Mouse (Mus musculus): ENCODE data around the gene Rnf223. TPM values are rescaled to one million over a fixed set of nuclear protein-coding genes. Genes with fewer than 3 reads are reported as not detected.
"Not testable (repeated sequence)": the region's sequence is repeated elsewhere in the genome, so short reads cannot be mapped to it uniquely, and the experiment has no call there.

The Rnf223 gene
- polyA plus RNA-seq, 1 experiment from 2014 or later: 0.19 TPM

DNA sequence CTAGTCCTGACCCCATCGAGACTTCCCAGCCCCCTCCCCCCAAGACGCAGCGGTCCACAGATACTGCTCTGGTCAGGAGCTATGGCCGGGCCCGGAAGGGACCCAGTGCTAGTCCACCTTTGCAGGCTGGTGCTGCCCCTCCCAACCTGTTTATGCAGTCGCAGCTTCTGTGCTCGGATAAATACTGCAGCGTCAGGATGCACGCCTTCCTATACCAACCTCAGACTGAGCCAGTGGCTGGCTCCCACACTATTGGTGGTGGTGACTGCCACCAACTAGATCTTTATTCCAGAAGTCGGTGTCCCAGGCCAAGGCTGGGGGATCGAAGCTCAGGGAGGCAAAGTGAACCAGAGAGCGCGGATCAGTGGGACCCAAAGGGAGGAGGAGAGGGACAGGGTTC lies 4.8 kb downstream of the Rnf223 start:
- no peak for ATAC-seq (ENCODE audit: insufficient number of reproducible peaks, insufficient read depth, low FRiP score, low read depth)
- Histone ChIP-seq H3K9ac (replicated peaks; ENCODE audit: low read depth, low read length) (no peak overlapping the region), H3K27me3 (ENCODE audit: control insufficient read depth, insufficient read depth, low read length) (no peaks in the 10 kb centered on the region), H3K9me3 (ENCODE audit: control insufficient read depth, low read depth, low read length) (peaks cover 3% of the 10 kb centered on the region; the same call in 1 of the 2 replicates), H3K36me3 (ENCODE audit: control insufficient read depth, insufficient read depth, low read length) (no peaks in the 10 kb centered on the region), H3K4me1 (ENCODE audit: control insufficient read depth, insufficient read depth, low read length) (no peaks in the 10 kb centered on the region), H3K4me3 (ENCODE audit: low read depth, low read length) (no peak overlapping the region), H3K27ac (ENCODE audit: low read length) (no peak overlapping the region), H3K4me2 (replicated peaks; ENCODE audit: low read depth, low read length) (no peak overlapping the region)
- 90% methylated on average over 13 of the region's 13 CpGs for WGBS

DNA sequence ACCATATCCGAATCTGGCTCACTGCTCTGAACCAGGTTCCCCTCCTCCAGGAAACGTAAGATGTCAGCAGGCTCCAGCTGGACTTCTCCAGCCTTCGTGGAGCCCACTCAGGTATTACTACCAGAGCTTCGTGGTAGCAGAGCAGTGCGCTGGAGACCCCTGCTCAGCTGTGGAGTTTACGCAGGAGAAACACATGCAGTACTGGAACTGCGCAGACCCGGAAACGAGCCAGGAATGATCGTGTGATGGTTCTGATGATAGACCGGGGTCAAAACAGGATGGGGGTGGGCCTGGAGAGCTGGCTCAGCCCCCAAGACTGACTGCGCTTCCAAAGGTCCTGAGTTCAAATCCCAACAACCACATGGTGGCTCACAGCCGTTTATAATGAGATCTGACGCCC lies 5.5 kb downstream of the Rnf223 start:
- Histone ChIP-seq H3K4me3 (ENCODE audit: low read depth, low read length) (no peak overlapping the region), H3K9ac (replicated peaks; ENCODE audit: low read depth, low read length) (no peak overlapping the region), H3K36me3 (ENCODE audit: control insufficient read depth, insufficient read depth, low read length) (no peaks in the 10 kb centered on the region), H3K9me3 (ENCODE audit: control insufficient read depth, low read depth, low read length) (peaks cover 3% of the 10 kb centered on the region; the same call in 1 of the 2 replicates), H3K27me3 (ENCODE audit: control insufficient read depth, insufficient read depth, low read length) (no peaks in the 10 kb centered on the region), H3K4me1 (ENCODE audit: control insufficient read depth, insufficient read depth, low read length) (no peaks in the 10 kb centered on the region), H3K4me2 (replicated peaks; ENCODE audit: low read depth, low read length) (no peak overlapping the region), H3K27ac (ENCODE audit: low read length) (no peak overlapping the region)
- no peak for ATAC-seq (ENCODE audit: insufficient number of reproducible peaks, insufficient read depth, low FRiP score, low read depth)
- WGBS: 93% methylated on average over 14 of the region's 14 CpGs

DNA sequence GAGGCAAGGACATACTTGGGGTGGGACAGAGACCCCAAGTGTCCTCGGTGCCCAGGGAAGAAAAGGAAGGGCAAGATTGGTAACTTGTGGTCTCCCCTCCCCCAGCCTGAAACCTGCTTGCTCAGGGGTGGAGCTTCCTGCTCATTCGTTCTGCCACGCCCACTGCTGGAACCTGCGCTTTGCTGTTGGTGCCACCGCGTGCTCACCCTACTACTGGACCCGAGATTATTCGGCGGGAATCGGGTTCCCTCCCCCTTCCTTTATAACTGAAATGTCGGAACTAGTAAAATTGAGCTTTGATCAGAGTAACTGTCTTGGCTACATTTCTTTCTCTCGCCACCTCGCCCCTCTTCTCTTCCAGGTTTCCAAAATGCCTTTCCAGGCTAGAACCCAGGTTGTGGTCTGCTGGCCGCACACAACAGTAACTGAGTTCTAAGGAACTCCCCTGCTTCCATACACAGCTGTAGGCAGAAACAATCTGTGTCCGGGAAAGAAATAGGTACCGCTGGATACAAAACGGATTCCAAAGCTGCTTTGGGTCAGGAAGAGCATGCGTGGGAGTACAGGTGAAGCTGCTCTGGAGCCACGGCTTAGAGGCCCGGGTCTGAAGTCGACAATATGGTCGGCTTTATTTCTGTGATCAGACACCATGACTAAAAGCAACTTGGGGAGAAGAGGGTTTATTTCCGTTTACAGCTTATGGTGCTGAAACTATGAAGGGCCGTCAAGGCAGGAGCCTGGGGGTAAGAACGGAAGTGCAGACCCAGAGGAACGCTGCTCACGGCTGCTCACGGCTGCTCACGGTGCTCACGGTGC lies 6.2 kb downstream of the Rnf223 start:
- H3K9ac ChIP-seq (replicated peaks; ENCODE audit: low read depth, low read length): no peak overlapping the region
- no peak for ATAC-seq (ENCODE audit: insufficient number of reproducible peaks, insufficient read depth, low FRiP score, low read depth)
- no peaks in the 10 kb centered on the region for H3K4me1 ChIP-seq (ENCODE audit: control insufficient read depth, insufficient read depth, low read length)
- H3K9me3 ChIP-seq (ENCODE audit: control insufficient read depth, low read depth, low read length): peaks cover 3% of the 10 kb centered on the region; the same call in 1 of the 2 replicates
- H3K36me3 ChIP-seq (ENCODE audit: control insufficient read depth, insufficient read depth, low read length): no peaks in the 10 kb centered on the region
- H3K27ac ChIP-seq (ENCODE audit: low read length): no peak overlapping the region
- no peaks in the 10 kb centered on the region for H3K27me3 ChIP-seq (ENCODE audit: control insufficient read depth, insufficient read depth, low read length)
- H3K4me3 ChIP-seq (ENCODE audit: low read depth, low read length): no peak overlapping the region
- H3K4me2 ChIP-seq (replicated peaks; ENCODE audit: low read depth, low read length): no peak overlapping the region
- WGBS: 93% methylated on average over 30 of the region's 30 CpGs

DNA sequence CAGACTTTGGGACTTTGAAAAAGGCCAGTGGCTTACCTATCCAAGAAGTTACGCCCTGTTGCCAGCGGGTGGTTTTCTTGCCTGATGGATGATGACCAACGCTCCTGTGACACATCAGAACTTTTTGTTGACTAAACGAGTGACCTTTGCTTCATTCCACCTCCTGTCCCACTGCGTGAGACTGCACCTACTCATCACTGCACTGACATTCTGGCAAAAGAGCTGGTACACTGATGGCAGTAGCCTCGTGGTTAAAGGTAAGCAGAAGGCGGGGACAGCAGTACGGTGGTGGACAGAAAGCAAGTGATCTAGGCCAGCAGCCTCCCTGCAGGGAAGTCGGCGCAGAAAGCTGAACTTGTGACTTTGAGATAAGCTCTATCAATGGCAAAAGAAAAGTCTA lies 20.6 kb downstream of the Rnf223 start:
- H3K4me2 ChIP-seq (replicated peaks; ENCODE audit: low read depth, low read length); H3K4me3 ChIP-seq (ENCODE audit: low read depth, low read length); H3K9ac ChIP-seq (replicated peaks; ENCODE audit: low read depth, low read length); H3K27me3 ChIP-seq (ENCODE audit: control insufficient read depth, insufficient read depth, low read length); H3K9me3 ChIP-seq (ENCODE audit: control insufficient read depth, low read depth, low read length); ATAC-seq (ENCODE audit: insufficient number of reproducible peaks, insufficient read depth, low FRiP score, low read depth); H3K27ac ChIP-seq (ENCODE audit: low read length); H3K36me3 ChIP-seq (ENCODE audit: control insufficient read depth, insufficient read depth, low read length); H3K4me1 ChIP-seq (ENCODE audit: control insufficient read depth, insufficient read depth, low read length): not testable (repeated sequence)
- 73% methylated on average over 10 of the region's 10 CpGs for WGBS

DNA sequence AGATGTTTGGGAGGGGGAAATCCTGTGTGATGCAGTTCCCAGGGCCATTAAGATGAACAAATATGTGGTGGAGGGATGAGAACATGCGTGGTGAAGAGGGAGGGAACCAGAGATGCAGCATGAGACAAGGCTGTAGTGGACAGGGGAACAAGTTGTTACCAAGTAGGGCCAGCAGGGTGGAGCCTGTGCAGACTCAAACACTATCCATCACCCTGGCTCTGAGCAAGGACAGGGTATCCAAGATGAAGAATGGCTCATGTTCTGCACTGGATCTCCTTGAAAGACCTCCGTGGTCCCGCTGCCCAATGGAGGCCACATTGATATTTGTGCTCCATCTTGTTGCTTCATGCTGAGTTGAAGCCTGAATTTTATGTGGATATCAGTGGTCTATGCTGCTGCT lies 24.5 kb downstream of the Rnf223 start:
- 91% methylated on average over 3 of the region's 3 CpGs for WGBS

DNA sequence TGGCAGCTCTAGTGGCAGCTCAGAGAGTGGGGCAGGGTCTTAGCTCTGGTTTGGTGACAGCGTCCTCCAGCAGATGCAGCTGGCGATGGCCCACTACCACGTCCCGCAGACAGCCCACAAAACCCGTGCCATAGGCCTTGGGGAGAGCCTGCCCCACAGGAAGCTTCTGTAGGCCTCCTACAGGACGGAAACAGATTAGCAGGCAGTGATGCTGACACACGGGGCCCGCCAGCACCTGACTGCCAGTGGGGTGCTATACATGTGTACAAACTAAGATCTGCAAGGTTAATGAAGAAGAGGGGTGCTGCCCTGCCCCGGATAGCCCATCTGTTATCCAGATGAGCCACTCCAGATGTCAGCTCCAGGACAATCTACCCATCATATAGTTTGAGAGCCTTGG lies 36.2 kb downstream of the Rnf223 start:
- WGBS: 85% methylated on average over 9 of the region's 9 CpGs
- H3K36me3 ChIP-seq (ENCODE audit: control insufficient read depth, insufficient read depth, low read length): peaks cover 73% of the 10 kb centered on the region
- no peaks in the 10 kb centered on the region; the same call in 1 of the 2 replicates for H3K9me3 ChIP-seq (ENCODE audit: control insufficient read depth, low read depth, low read length)
- H3K27ac ChIP-seq (ENCODE audit: low read length): no peak overlapping the region
- H3K4me1 ChIP-seq (ENCODE audit: control insufficient read depth, insufficient read depth, low read length): no peaks in the 10 kb centered on the region
- H3K4me3 ChIP-seq (ENCODE audit: low read depth, low read length): no peak overlapping the region
- ATAC-seq (ENCODE audit: insufficient number of reproducible peaks, insufficient read depth, low FRiP score, low read depth): no peak
- H3K9ac ChIP-seq (replicated peaks; ENCODE audit: low read depth, low read length): no peak overlapping the region
- H3K4me2 ChIP-seq (replicated peaks; ENCODE audit: low read depth, low read length): no peak overlapping the region
- H3K27me3 ChIP-seq (ENCODE audit: control insufficient read depth, insufficient read depth, low read length): no peaks in the 10 kb centered on the region

More for the DNA sequence above, 24.5 kb downstream of the Rnf223 start:
- no peak for ATAC-seq (ENCODE audit: insufficient number of reproducible peaks, insufficient read depth, low FRiP score, low read depth)
- Histone ChIP-seq H3K9me3 (ENCODE audit: control insufficient read depth, low read depth, low read length) (no peaks in the 10 kb centered on the region), H3K27ac (ENCODE audit: low read length) (no peak overlapping the region), H3K36me3 (ENCODE audit: control insufficient read depth, insufficient read depth, low read length) (no peaks in the 10 kb centered on the region), H3K27me3 (ENCODE audit: control insufficient read depth, insufficient read depth, low read length) (no peaks in the 10 kb centered on the region), H3K4me1 (ENCODE audit: control insufficient read depth, insufficient read depth, low read length) (no peaks in the 10 kb centered on the region), H3K9ac (replicated peaks; ENCODE audit: low read depth, low read length) (no peak overlapping the region), H3K4me2 (replicated peaks; ENCODE audit: low read depth, low read length) (no peak overlapping the region), H3K4me3 (ENCODE audit: low read depth, low read length) (no peak overlapping the region)

DNA sequence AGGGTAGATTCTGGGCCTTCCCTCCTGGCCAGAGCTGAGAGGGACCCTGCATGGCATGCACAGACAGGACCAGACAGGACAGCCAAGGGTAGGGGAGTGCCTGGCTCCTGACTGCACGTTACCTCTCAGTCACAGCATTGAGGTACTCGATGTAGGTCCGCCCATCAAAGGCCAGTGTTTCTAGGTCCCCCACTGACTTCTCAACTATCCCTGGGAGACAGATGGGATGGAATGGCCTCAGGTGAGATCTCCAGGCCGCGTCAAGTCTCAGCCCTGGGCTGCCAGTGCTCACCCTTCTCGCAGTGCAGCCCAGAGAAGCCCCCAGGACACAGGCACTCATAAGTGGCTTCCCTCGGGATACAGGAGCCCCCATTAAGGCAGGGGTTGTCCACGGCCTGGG lies 38.3 kb downstream of the Rnf223 start:
- Histone ChIP-seq H3K4me2 (replicated peaks; ENCODE audit: low read depth, low read length) (no peak overlapping the region), H3K36me3 (ENCODE audit: control insufficient read depth, insufficient read depth, low read length) (peaks cover 90% of the 10 kb centered on the region), H3K4me1 (ENCODE audit: control insufficient read depth, insufficient read depth, low read length) (no peaks in the 10 kb centered on the region), H3K9me3 (ENCODE audit: control insufficient read depth, low read depth, low read length) (no peaks in the 10 kb centered on the region), H3K4me3 (ENCODE audit: low read depth, low read length) (no peak overlapping the region), H3K9ac (replicated peaks; ENCODE audit: low read depth, low read length) (no peak overlapping the region), H3K27ac (ENCODE audit: low read length) (no peak overlapping the region), H3K27me3 (ENCODE audit: control insufficient read depth, insufficient read depth, low read length) (no peaks in the 10 kb centered on the region)
- ATAC-seq (ENCODE audit: insufficient number of reproducible peaks, insufficient read depth, low FRiP score, low read depth): no peak
- WGBS: 90% methylated on average over 8 of the region's 8 CpGs

DNA sequence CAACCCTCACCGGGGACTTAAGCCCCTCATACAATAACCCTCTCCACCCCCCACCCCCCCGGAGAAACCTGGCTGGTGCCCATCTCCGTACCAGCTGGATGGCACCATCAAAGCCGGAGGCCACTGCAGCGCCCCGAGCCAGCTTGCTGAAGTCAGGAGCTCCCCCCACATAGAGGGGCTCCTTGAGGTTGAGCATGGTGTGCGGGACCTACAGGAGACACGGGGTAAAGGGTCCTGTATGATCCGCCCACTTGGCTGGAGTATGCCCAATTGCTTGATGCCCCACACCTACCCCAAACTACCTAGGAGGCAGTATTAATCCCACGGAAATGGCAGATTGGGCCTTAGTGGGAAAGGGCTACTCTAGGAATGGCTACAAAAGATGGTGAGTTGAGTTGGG lies 38.8 kb downstream of the Rnf223 start:
- H3K27ac ChIP-seq (ENCODE audit: low read length): no peak overlapping the region
- WGBS: 95% methylated on average over 10 of the region's 10 CpGs
- no peak overlapping the region for H3K4me2 ChIP-seq (replicated peaks; ENCODE audit: low read depth, low read length)
- no peak overlapping the region for H3K9ac ChIP-seq (replicated peaks; ENCODE audit: low read depth, low read length)
- H3K36me3 ChIP-seq (ENCODE audit: control insufficient read depth, insufficient read depth, low read length): peaks cover 90% of the 10 kb centered on the region
- no peaks in the 10 kb centered on the region for H3K9me3 ChIP-seq (ENCODE audit: control insufficient read depth, low read depth, low read length)
- no peaks in the 10 kb centered on the region for H3K4me1 ChIP-seq (ENCODE audit: control insufficient read depth, insufficient read depth, low read length)
- ATAC-seq (ENCODE audit: insufficient number of reproducible peaks, insufficient read depth, low FRiP score, low read depth): no peak
- no peaks in the 10 kb centered on the region for H3K27me3 ChIP-seq (ENCODE audit: control insufficient read depth, insufficient read depth, low read length)
- H3K4me3 ChIP-seq (ENCODE audit: low read depth, low read length): no peak overlapping the region

DNA sequence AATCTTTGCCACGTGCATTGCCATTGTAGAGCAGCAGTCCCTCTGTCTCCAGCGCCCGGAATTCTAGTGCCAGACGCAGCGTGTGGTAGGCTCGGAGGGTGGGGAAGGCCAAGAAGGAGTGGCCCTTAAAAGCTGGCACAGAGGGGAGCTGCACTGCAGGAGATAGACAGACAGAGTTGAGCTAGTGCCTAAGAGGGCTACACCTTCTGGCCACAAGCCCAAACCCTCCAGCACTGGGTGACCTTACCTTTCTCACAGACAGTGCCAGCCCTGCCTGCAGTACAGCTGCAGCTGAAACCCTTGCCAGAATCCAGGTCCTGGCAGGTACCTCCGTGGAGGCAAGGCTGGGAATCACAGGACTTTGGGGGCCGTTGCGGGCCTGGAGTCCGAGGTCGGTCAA lies 41.5 kb downstream of the Rnf223 start:
- Histone ChIP-seq H3K36me3 (ENCODE audit: control insufficient read depth, insufficient read depth, low read length) (peaks cover 94% of the 10 kb centered on the region), H3K4me2 (replicated peaks; ENCODE audit: low read depth, low read length) (no peak overlapping the region), H3K4me3 (ENCODE audit: low read depth, low read length) (no peak overlapping the region), H3K9me3 (ENCODE audit: control insufficient read depth, low read depth, low read length) (no peaks in the 10 kb centered on the region), H3K9ac (replicated peaks; ENCODE audit: low read depth, low read length) (no peak overlapping the region), H3K27ac (ENCODE audit: low read length) (no peak overlapping the region), H3K27me3 (ENCODE audit: control insufficient read depth, insufficient read depth, low read length) (no peaks in the 10 kb centered on the region), H3K4me1 (ENCODE audit: control insufficient read depth, insufficient read depth, low read length) (no peaks in the 10 kb centered on the region)
- 96% methylated on average over 11 of the region's 11 CpGs for WGBS
- ATAC-seq (ENCODE audit: insufficient number of reproducible peaks, insufficient read depth, low FRiP score, low read depth): no peak
